Mouse (Mus musculus) olfactory bulb, adult 2 months (tissue): ENCODE measurements around the gene Cdk8.

Experiments
- CTCF ChIP-seq: fragments of 200-500 bp; IDR thresholded peaks from 2 replicates; pipeline ENCODE4 v1.5.1; 2012; ENCODE audit warnings: low read depth, mild to moderate bottlenecking, low read length, moderate library complexity; ENCODE audit not compliant: insufficient read depth
- POLR2A ChIP-seq: fragments of 200-500 bp; IDR thresholded peaks from 2 replicates; pipeline ENCODE4 v1.6.1; 2012; ENCODE audit warnings: mild to moderate bottlenecking, low read depth, low read length, moderate library complexity; ENCODE audit not compliant: insufficient read depth

DNA sequence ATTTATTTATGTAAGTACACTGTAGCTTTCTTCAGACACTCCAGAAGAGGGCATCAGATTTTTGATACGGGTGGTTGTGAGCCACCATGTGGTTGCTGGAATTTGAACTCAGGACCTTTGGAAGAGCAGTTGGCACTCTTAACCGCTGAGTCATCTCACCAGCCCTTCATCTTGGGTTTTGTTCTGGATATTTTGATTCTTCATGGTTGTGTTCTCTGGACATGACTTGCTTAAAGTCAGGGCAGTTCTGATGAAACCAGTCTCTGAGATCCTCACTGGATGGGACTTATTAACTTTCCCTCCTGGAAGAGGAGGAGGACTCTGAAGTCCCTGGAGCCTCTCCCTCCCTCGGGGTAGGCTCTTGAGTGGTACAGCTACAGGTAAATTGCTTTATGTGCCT, 10.2 kb downstream of the Cdk8 start:
- TF ChIP-seq CTCF = no peak
- TF ChIP-seq POLR2A = no peak
